19 mouse cellular contexts compared by ENCODE assay signal in the genomic region with DNA sequence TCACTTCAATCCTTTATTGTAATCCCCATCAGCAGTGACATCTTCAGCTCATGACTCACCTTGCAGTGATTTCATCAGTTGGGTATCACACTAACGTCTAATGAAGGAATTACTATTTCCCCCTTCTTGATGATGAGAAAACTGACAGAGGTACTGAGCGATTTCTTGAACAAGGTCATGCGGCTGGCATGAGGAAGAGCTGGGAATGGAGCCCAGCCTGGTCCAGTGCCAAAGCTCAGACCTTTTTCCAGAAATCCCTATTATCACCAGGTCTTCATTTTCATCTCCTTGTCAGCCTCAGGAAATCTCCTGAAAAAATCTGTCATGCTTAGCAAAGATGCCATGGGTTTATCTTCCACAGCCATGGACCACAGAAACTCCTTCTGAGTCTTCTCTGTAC.
DNase-seq lines count a peak whose midpoint lies in the region; ATAC-seq lines count a peak whose summit lies in the region.
"Had no signal": no experiment of that assay in that cellular context is flagged by ENCODE, and none has a peak within 500 bp of the region (broad histone marks: within the 10 kb centered on the region; RNA-seq: fewer than 3 reads in every experiment).

No protein-coding gene starts in this region.

- no peaks in the 10 kb centered on the region for H3K36me3 ChIP-seq in heart, embryonic 10.5 days
- H3K36me3 ChIP-seq: embryonic facial prominence, embryonic 15.5 days; forebrain, embryonic 15.5 days; hindbrain, embryonic 12.5 days; midbrain, embryonic 15.5 days; neural tube, embryonic 12.5 days had no signal

- no peaks in the 10 kb centered on the region for H3K4me1 ChIP-seq in heart, embryonic 10.5 days
- H3K4me1 ChIP-seq: embryonic facial prominence, embryonic 15.5 days; forebrain, embryonic 15.5 days; hindbrain, embryonic 12.5 days; midbrain, embryonic 15.5 days; neural tube, embryonic 12.5 days had no signal

- no peak overlapping the region for H3K27ac ChIP-seq in heart, embryonic 10.5 days
- H3K27ac ChIP-seq: embryonic facial prominence, embryonic 15.5 days; forebrain, embryonic 15.5 days; hindbrain, embryonic 12.5 days; liver, embryonic 14.5 days; midbrain, embryonic 15.5 days; neural tube, embryonic 12.5 days had no signal

- no peaks in the 10 kb centered on the region for H3K9me3 ChIP-seq in heart, embryonic 10.5 days
- H3K9me3 ChIP-seq: embryonic facial prominence, embryonic 15.5 days; forebrain, embryonic 15.5 days; hindbrain, embryonic 12.5 days; midbrain, embryonic 15.5 days; neural tube, embryonic 12.5 days had no signal

- H3K27me3 ChIP-seq in heart, embryonic 10.5 days (ENCODE audit: insufficient read depth, poor library complexity, severe bottlenecking) = no peaks in the 10 kb centered on the region
- H3K27me3 ChIP-seq: embryonic facial prominence, embryonic 15.5 days; forebrain, embryonic 15.5 days; hindbrain, embryonic 12.5 days; midbrain, embryonic 15.5 days; neural tube, embryonic 12.5 days had no signal

- peak; percentile 7 to 26 for DNase-seq in heart, postnatal 36 days
- DNase-seq in heart, embryonic 10.5 days (ENCODE audit: low spot score) = no peak
- peak; percentile 38 for DNase-seq in testis, postnatal 10 days (ENCODE audit: low spot score)
- no peak for DNase-seq in testis, postnatal 14 days (ENCODE audit: low spot score)
- DNase-seq in cerebellum, adult 18-20 months = peak; percentile 67 to 78
- no peak for DNase-seq in yolk sac, embryonic 10.5 days (ENCODE audit: low spot score)
- no peak for DNase-seq in thymus, postnatal 10 days (ENCODE audit: low spot score in 2 of 2)
- DNase-seq: gastrocnemius, postnatal 25 days; kidney, adult 11 months; lung, postnatal 36 days; right cerebral cortex, adult 18-20 months; thymus, adult 18-20 months had no signal

- intact Hi-C loops in heart, postnatal 36 days (cut with DNase I) = no loop called here

- no peak for ATAC-seq in erythroid progenitor cell, adult 5-6 weeks (replicated peaks; ENCODE audit: low FRiP score, poor library complexity, severe bottlenecking)
- ATAC-seq: forebrain, embryonic 15.5 days; midbrain, embryonic 15.5 days had no signal

- no peak overlapping the region for H3K4me3 ChIP-seq in heart, embryonic 10.5 days
- H3K4me3 ChIP-seq: embryonic facial prominence, embryonic 15.5 days; forebrain, embryonic 15.5 days; hindbrain, embryonic 12.5 days; midbrain, embryonic 15.5 days; neural tube, embryonic 12.5 days had no signal

- WGBS in heart, embryonic 10.5 days = 84% methylated on average over 3 of the region's 3 CpGs

Comparison
In these comparisons a context has a peak if more than half of its experiments do, and no peak if none do; other contexts are left out.
1. DNase-seq: peak in heart, postnatal 36 days (2 of 2), testis, postnatal 10 days (single experiment) and cerebellum, adult 18-20 months (2 of 2); none in heart, embryonic 10.5 days (single experiment), testis, postnatal 14 days (single experiment), yolk sac, embryonic 10.5 days (single experiment) and thymus, postnatal 10 days (0 of 2).